Mouse (Mus musculus) common myeloid progenitor, adult 5-6 weeks (primary cell): ENCODE data around the gene Gm49450. TPM values are rescaled to one million over a fixed set of nuclear protein-coding genes. Genes with fewer than 3 reads are reported as not detected.
A peak's percentile ranks its signal among the peaks of the same experiment; 100 is the strongest.

Source experiments
- ATAC-seq: replicated peaks from 2 replicates; pipeline ENCODE4 v1.8.0; 2016; ENCODE audit warnings: low read depth, mild to moderate bottlenecking, moderate TSS enrichment, inconsistent platforms; ENCODE audit not compliant: poor library complexity, severe bottlenecking
- total RNA-seq: library from RNA; stranded (forward); fragments of 200-1000, 187-1606 nt; gene quantifications from 2 replicates; pipeline ENCODE4 v1.2.3, GENCODE M21; 2017

The Gm49450 gene
- total RNA-seq, result 1.9 and 18.7 TPM in 2 replicates

DNA sequence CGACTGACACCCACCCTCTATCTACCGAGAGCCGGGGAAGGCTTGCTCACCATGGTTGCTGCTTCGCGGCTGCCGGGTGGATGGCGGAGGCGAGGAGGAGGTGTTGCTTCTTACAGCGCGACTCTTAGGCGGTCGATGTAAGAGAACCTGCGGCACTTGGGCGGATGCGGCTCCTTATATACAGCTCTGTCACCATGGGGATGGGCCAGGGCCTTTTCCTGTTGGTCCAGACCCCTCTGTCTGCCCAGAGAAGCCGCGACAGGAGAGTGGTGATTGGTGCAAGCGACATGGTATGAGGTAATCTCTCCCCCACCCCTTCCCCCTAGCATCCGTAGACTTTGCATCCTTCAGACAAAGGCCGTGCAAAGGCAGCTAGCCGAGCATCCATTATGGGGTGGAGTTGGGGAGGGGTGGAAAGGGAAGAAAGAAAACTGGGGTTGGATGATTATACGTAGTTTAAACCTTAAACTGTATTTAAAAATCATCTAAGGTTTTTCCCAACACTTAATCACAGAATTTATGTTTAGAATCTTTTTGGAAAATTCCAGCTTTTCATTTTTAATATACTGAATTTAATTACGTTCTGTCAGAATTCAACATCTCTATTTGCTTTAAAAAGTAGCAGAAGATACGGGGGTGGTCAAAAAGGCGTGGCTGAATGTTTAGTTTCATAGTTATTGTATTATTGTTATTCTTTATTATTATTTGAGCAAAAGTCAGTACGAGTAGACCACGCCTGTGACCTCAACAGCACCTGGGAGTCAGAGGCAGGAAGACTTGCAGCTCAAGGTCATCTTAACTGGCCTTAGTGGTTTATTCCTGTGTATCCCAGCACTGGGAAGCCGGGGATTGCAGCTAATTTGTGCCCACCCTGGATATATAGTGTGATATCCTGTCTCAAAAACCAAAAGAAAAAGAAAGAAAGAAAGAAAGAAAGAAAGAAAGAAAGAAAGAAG lies at the start of gene Gm49450, which contains the start of gene Tuba1a:
Gene Gm49450 (minus strand): TSS at position 151 of the 956 bp plus-strand sequence.
Gene Tuba1a (minus strand): TSS at position 303 of the 956 bp plus-strand sequence.
- peak; percentile 90 for ATAC-seq

DNA sequence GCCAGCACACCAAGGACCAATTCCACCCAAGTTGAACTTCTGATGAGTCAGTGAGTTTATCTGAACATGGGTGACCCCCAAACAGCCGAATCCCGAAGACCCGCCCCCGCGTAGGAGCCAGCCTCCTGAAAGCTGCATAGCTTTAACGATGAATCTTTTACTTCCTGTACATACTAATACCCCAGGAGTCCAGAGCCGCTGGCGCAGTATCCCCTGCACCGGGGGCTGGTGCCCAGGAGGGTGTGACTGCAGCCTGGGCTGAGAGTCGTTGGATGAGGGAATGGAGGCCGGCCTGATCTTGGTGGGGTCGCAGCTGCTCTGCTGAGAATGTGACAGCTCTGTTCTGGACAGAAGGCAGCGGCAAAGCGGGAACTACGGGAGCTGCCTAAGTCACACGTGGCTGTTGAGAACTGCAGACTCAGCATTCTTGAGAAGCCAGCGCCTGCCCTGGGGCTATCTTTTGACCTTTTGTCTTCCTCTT lies 48.1 kb upstream of the Gm49450 start:
- peak; percentile 51 for ATAC-seq

DNA sequence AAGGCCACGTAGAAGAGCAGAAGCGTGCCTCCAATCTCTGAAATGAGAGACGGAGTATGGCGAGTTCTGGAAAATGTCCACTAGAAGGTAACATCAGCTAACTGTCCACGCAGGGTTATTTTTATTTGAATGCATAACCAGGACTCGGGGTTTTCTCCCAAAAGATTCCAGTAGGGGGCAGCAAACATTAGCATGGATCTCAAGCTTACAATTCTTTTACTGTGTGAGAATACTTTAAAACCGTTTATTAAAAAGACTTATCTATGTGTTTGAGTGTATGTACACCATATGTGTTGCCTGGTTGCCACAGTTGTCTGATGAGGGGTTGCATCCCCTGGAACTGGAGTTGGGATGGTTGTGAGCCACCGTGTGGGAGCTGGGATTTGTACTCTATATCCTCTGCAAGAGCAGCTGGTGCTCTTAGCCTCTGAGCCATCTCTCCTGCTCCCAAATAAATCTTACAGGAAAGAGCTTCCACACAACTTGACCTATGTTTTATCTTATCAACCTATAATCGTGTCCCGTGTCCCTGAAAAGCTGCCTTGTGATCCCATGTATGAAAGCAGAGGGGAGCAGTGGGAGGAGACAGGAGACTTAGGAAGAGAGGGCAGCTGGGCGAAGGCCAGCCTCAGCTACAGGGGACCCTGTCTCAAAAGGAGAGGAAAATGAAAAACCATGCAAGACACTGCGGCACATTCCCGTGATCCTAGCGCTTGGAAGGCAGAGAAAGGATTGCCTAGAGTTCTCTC lies 47.4 kb upstream of the Gm49450 start:
- peak; percentile 48 for ATAC-seq

DNA sequence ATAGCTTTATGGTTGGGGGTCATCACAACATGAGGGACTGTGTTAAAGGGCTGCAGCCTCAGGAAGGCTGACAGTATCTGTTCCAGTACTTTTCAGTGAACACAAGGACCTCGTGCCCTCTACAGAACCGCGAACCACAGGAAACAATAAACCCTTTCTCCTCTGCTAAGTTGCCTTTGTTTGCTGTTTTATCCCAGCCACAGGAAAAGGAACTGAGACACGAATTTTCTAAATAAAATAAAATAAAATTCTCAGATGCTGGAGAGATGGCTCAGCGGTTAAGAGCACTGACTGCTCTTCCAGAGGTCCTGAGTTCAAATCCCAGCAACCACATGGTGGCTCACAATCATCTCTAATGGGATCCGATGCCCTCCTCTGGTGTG lies 45.4 kb upstream of the Gm49450 start:
- no peak for ATAC-seq

DNA sequence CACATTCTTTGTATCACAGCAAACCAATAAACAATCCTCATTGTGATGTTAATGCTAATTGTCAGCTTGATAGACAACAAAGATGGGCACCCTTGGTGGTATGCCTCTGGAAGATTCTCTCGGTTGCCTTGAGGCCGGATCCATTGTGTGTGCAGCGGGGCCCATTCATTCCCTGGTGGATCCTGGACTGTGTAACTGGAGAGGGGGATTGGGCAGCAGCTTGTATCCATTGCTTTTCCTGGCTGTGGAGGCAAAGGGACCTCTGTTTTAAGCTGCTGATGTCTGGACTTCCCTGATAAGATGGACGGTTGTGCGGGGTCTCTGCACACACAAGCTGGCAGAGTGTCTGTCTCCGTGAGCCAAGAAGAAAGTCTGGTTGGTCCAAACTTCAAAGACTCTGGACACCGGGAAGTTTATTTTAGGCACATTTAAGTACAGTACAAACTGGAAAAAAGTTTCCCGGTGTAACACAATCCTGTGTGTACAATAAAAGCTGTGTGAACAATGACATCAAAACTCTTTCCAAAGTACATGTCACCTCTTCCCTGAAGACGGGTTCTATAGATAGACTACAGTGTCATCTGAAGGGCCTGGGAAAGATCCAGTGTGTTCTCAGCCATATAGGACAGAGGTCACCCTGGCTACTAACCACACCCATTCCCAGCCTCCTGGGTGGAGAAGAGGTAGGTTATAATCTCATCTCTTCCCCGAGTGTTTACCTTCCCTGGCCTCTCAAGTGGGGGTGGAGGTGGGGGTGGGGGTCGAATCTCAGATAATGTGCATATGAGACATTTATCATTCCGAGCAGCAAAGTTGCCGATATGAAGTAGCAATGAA lies 44.8 kb upstream of the Gm49450 start:
- ATAC-seq, result no peak

DNA sequence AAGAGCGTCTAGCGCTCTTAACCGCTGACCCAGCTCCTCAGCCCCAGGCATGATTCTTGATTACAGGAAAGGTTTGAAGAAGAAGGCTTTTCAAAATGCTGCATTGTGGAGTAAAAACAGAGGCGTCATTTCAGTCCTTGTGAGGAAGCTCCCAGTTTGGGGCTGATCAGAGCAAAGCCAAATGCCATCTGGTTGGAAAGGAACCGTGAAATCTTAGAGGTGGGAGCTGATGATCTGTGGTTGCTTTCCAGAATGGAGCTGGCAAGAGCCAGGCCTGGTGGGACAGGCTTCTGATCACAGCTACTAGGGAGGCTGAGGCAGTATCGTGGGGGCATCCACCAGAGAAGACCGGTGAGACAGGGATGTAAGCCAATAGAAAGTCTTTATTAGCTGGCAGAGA lies 43.5 kb upstream of the Gm49450 start:
- ATAC-seq, result no peak

DNA sequence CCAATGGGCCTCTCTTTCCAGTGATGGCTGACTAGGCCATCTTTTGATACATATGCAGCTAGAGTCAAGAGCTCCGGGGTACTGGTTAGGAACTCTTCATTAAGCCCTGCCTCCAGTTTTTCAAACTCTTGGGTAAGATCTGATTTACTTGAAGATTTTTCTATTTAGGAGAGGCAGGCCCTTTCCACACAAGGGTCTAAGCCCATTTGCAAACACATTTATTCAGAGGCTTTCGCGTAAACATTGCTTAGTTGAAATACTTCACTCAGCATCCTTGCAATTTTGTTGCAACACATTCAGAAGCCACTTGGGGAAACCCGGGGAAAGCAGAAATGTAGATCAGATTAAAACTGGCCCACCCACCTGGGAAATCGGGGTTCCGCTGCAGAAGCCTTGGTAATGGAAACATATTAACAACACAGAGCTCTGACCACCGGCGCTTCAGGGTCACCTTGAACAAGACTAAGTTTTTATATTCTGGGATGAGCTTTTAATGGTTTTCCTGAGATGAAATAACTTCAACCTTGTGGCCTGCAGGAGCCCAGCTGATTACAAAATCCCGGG lies 41.7 kb upstream of the Gm49450 start:
- no peak for ATAC-seq

DNA sequence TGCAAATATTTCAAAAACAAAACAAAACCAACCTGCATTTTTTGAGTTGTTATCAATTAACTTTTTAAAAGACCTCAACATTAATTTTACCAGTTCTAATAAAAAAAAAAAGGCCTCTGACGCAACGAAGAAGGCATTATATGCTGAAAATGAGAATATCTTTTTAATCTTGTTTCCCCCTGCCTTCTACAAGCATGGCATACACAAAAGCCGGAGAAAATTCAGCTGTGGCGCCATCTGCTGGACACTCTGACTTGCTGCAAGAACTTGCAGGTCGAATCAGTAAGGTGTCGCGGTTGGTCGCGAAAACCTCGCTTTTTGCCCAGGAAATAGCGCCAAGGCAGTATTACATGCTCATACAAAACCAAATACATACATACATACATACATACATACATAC lies 40.5 kb upstream of the Gm49450 start:
- peak; percentile 70 for ATAC-seq

DNA sequence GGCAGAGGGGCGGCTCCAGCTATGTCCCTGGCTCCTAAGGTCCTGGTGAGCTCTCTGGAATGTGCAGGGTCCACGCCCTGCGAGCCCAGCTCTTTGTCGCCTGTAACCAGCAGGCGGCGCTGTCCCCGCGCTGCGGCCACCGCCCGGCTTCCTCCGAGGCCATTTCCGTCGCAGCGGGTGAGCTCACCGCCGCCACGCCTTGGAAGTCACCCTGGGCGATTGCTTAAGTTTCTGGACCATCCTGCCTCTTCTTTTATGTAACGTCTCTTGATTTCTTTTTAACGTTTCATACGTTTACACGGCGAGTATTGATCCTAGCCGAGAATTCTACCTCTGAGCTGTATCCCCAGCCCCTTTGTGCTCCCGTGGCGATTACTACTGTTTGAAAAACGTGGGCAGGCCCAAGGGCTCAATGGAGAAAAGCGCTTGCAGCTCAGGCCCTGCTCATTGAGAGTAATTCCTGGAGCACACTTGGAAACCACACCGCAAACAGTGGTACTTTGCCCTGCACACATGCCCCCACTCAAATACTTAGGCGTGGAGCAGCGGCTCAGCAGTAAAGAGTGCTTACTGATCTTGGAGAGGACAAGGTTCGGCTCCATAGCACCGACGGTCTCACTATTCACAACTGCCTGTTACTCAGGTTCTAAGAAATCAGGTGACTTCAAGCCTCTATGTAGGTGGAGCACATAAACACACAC lies 39.9 kb upstream of the Gm49450 start:
- ATAC-seq, result peak; percentile 90

DNA sequence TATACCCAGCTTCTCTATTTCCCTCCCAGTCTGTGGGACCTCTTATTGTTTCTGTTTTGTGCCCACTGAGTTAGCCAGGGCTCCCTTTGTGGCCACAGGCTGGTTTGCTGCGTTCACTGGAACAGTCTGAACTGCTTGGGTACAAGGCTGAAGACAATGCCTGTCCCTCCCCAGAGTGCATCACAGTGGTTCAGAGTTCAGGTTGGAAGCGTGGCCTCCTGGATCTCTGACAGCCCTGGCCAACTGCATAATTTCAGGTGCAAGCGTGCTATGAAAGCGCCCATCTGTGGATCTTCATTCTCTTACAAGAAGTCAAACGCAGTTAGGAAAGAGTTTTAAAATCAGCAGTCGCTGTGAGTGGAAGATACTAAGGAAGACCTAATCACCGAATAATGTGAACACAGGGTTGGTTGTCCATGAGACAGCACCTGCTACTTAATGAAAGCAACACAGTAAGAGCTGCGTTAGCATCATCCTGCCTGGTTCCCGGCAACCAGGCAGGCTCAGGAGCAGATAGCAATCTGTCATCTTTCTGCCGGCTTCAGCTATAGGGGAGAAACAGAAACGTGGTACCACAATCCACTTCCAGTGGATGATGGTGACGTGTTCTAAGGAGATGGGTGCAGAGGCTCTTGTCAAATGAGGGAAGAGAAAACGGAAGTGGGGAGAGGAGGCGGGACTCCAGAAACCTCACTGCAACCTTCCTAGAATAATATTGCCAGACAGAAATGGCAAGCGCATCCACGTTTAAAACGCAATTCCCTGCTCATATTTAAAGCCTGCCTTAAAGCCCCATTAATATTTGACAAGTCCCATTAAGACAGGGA lies 38.9 kb upstream of the Gm49450 start:
- ATAC-seq, result peak; percentile 77

DNA sequence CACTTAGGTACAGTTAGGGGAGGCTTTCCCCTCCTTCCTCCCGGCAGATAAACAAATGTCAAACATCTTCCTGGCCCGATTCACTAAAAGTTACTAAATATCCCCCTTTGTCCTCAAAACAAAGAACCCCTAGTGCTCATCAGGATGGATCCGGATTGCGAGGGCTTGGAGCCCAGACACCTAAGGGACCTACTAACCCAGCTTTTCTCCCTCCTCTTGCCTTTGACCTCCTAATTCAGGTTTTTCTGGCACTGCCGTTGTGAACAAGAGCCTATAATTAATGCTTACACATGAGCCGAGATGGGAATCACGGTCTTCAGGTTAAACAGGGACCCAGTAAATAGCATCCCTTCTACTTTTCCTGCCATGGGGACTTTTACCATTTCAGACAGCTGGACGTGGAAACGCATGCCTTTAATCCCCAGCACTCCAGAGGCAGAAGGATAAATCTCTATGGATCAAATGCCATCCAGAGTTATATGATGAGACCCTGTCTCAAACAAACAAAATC lies 38.2 kb upstream of the Gm49450 start:
- no peak for ATAC-seq

DNA sequence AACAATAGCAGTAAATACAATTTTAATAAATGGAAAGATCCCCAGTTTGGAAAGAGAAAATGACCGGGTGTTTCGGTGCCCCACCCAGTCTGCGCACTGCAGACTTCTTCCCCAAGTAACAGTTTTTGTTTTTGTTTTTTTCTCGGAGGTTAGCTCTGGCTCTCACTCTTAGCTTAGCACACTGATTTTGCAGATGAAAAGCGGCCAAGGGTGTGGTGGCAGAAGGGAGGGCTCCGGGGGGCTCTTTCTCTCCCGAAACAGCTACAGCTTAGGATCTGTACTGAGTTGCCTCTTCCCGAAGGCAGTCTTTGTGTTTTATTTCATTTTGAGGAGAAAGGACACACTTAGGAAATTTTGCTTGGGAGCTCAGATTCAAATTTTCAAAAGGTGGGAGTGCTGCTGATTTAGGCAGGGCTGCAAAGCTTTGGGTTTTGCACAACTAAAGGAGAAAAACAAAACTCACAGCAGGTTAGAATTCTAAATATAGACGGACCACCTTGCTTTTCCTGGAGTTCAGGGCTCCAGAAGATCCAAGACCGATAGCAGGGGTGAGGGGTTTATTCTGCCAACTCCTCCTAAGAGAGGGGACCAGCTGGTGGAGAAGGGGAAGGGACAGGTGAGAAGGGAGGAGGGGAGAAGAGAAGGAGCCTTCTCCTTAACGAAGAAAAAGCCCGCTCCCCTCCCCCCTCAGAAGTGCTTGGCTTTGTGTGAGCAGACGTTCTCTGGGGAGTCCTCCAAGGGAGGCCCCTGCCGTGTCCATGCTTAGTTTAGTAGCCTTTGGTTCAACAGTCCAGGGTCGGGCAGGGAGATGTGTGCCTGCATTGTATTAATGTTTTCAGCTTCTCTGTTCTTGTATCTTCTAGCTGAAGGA lies 37.6 kb upstream of the Gm49450 start:
- no peak for ATAC-seq

DNA sequence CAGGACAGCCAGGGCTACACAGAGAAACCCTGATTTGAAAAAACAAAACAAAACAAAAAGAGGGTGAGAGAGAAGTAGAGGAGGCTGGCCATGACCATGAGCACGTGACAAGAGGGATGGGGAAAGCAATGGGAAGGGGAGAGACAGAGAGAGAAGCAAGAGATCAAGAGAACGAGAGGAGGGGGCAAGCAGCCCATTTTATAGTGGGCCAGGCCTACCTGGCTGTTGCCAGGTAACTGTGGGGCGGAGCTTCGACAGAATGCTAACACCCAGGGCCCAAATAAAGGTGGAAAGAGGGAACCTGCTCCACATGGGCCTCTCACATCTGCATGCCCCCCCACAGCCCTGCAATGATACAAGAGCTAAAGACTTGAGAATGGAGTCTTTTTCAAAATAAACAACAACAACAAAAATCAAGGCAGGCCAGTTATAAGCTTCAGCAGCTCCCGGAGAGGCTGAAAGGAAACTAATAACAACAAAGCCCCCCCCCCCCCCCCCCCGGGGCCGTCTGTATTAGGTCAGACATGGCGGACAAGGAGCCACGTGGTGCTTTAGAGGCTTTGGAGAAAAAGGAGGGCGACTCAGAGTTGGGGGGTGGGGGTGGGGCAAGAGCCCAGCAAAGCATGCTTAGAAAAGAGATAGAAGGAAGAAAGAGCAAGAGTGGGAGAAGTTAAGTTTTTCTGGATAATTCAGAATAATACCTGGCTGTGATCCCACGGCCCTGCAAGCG lies 36.5 kb upstream of the Gm49450 start:
- ATAC-seq, result no peak

DNA sequence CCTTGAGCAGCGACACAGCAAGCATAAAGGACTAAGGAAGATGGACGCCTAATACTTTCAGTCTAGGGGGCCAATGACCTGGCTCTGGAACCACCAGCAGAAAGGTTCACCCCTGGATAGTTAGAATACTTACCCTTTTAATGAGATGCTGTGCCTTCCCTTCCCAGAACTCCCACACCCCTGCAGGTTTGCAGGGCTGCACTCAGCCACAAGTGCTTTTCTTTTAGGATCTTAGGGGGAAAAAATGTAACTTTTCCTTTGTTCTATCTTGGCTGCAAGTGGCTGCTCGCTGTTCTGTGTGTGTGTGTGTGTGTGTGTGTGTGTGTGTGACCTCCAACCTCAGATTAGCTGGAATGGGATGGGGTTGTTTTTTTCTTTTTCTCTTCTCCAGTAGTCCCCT lies 35.4 kb upstream of the Gm49450 start:
- no peak for ATAC-seq

DNA sequence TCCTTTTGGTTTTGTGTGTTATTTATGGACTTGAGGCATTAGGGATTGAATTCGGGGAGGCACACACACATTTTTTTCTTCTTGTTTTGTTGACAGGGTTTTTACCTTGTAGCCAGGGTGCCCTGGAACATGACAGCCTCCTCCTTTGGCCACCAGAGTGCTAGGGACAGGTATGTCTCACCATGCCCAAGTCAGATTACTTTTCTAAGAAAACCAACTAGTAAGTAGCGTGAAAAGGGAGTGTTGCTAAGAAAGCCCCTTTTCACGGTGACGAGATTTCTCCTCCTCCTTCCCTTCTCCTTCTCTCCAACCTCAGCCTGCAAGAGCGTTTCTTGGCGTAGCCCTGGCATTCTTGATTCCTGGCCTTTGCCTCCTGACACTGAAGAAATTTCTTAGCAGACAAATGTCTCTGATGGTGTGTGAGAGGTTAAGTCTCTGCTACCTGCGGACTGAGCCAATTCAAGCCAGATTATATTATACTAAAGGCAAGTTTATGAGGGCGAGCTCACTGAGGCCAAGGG lies 34.4 kb upstream of the Gm49450 start:
- no peak for ATAC-seq

DNA sequence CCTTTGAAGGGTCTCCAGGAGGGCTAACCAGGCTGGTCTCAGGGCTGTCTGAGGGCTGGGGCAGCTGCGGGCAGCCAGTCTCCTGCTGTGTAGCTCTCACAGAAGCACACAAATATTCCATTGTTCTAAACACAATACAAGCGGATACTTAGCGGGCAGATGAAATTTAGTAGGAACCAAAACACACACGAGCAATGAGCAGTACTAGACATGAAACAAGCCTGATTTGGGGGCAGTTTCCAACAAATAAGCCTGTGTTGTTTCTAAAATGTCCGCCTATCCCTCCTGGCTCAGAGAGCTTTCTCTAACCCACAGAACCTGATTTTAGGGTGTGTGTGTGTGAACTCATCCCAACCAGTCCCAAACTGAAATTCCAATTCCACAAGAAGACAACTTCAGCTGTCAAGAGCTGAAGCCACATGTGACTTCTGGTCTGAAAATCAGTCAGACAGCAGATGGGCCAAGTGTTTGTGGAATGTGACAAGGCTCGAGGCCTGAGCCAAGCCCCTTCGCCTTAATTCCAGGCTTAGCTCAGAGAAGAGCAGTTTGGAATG lies 33.8 kb upstream of the Gm49450 start:
- ATAC-seq, result no peak
